Mouse (Mus musculus): ENCODE results near the gene Avil.

Avil gene

DNA sequence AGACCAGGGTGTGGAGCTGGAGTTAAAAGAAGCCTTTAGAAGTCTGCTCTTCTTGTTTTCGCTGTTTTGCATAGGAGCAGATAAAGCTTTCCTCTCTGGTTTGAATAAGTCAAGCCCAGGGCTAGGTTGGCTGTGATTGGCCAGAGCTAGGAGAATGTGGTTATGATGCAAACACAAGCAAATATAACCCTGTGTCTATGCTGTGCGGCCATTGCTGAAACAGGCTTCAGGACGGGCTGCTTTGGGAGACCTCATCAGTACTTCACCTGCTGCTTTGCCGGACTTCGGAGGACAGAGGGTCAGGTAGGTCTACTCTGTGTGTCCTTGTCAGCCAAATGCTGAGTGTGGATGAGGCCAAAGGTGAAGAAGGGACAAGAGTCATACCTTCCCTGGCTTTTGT lies at the start of gene Avil:
Gene Avil (plus strand): TSS at position 181 of the 400 bp plus-strand sequence.
- no peak for DNase-seq (ENCODE audit: low spot score in 2 of 2)

DNA sequence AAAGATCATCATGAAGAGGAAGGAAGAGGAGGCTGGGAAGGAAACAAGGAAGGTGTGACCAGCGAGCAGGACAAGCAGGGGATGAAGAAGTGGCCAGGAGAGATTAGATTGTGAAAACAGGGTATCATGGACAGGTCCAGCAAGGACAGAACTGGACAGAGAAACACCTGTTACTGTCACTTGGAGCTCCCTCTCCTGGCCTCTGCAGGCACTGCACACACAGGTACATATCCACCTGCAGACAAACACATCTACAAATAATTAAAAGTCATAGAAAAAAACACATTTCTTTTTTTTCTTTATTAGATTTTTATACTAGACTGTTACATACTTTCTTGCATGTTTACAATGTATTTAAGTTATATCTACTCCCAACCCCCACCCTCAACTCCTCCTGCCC lies 48.1 kb upstream of the Avil start:
- DNase-seq (ENCODE audit: low spot score in 2 of 2), result no peak

DNA sequence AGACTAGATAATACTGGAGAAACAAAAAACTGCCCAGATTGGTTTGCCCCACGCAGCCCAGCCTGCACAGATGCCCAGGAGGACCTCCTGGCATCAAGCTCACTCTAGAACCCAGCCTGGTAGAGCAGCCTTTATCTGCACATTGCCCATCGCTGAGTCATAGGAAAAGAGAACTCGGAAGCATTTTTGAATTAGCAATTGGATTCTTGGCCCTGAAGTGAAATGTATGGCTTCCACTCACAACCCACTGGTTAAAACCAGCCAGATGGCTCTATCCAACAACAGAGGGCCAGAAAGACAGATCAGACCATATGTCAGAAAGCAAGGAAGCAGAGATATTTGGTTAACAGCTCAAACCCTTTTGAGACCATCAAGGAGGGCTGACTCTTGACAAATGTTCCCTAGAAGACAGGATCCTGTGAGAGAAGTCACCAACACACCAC lies 47.5 kb upstream of the Avil start:
- no peak for DNase-seq (ENCODE audit: low spot score in 2 of 2)

DNA sequence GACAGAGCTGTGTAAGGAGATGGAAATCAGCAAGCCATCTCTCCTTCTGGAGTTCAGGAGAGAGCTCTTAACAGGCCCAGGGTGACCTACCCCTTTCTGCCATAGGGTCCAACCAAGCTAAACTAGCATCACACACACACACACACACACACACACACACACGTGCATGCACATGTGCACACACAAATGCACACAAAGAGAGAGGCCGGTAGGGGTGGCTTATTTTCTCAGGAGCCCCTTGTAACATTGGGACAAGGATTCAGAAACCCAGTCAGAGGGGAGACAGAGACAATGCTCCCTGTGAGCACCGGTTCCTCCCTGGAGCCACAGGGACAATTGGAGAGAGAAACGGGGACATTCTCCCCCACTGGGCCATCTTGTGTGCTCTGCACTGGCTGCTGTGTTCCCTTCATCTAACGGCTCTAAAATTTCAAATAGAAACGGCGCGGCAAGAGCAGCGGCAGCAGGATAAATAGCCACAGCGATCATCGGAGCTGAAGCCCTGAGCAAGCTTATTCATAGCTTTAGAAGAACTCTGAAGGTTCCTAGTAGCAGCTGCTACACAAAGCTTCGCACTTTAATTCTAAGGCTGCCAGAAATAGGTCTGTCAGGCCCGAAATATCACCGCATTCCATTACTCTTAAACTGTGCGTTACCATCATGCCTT lies 43.7 kb upstream of the Avil start:
- no peak for DNase-seq (ENCODE audit: low spot score in 2 of 2)

DNA sequence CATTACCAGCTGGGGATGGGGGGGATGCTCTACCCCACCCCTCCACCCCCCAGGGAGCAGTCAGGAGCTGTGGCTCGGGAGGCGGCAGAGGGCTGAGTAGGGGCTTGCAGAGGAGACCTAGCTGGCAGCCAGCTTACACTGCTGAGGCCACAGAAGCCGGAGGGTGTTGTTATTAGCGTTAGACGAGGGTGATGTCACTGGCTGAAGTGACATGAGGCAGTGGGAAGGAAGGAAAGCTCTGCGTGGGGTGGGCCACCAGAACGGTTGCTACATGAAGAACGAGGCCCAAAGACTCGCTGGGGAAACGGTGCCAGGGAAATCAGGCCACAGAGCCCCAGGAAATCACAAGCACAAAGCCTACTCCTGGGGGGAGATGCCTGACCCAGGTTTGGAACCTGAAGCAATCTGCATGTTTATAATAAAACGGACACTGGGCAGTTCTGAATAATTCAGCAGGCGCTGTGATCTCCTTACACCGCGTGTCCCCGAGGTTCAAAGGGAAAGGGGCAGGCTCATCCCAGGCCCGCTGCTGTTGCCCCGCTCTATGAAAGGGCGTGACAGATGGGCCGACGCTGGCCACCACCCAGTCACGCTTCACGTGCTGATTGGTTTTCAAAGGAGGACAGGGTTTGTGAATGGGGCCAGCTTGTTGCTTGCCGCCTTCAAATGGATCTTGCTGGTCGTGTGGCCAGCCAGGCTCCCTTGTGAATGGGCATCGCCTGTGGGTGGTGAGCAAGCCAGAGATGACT lies 43.0 kb upstream of the Avil start:
- peak in 1 of 2 experiments; percentile 65 for DNase-seq (ENCODE audit: low spot score in 2 of 2)

DNA sequence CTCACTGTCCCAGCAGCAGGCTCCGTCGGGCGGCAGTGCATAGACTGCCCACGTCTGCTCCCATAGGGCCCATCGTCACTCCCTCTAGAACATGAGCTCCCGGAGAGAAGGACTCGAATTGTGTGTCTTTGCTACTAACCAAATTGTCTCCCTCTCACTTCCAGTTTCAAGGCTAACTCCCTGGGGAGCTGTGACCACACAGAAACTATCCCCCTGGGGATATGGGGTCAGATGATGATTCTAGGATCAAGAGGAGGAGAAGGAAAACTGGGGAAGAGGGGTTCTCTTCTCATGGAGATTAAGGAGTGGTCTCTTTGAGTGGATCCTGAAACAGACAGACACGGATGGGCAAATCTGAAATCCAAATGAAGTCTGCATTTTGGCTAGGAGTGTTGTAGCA lies 40.0 kb upstream of the Avil start:
- DNase-seq (ENCODE audit: low spot score in 2 of 2), result no peak

DNA sequence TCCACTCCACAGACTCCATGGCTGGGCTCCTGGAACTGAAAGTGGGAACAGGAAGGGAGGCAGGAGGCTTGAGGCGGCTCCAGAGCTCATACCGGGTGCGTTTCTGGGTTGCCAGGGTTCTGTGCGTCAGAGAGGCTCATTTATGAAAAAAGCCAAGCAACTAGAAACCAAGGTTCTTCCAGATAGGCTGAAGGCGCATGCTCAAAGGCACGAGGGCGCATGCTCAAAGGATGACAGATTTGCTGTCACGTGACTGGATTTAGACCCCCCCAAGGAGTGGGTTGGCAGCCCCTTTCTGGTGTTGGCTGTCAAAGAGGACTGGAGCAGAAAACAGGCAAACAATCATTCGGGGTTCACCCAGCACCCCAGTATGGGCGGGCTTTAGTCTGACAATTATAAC lies 38.8 kb upstream of the Avil start:
- peak in 1 of 2 experiments; percentile 60 for DNase-seq (ENCODE audit: low spot score in 2 of 2)

DNA sequence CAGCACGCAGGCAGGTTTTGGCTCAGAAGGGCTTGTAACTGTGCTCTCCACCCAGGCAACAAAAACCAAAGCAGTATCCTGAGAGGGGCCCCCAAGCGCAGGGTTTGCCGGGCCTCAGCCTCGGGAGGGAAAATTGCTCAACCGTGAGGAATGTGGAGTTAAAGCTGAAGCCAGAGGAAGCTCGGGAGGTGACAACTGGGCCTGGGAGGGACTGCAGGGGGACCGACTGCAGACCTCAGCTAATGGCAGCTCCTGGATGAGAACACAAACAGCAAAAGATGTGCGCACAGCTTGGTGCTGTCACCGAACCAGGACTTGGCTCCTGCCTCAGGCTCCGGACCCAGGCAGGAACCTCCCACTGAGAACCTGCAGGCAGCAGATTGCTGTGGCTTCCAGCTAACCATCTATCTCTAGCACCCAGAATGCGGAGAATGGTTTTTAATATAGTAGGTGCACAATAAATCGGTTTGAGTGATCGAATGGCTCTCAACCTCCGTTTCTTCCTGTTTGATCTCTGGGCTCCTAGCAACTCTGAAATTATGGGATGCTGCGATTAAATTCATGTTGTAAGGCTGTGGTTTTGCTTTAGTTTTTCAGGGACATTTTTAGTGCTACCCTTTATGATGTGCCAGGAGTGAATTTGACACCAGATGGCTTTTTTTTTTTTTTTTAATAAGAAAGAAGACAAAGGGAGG lies 38.1 kb upstream of the Avil start:
- DNase-seq (ENCODE audit: low spot score in 2 of 2), result peak in 1 of 2 experiments; percentile 74

DNA sequence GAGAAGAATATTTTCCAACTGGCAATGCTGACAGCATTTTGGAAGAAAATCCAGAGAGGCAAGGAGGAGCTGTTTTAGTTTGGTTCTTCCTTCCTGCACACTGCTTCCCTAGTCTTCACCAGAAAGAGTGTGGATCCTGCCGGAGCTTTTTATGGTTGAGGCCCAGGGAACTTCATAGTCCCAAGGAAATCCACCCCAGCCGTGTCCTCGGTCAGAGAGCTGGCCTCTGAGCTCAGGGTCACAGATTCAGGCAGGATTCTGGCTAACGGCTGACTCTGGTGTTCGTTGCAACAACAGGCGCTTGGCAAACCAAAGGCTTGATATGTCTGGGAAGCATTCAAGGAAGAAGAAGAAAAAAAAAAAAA lies 37.6 kb upstream of the Avil start:
- DNase-seq (ENCODE audit: low spot score in 2 of 2), result no peak

DNA sequence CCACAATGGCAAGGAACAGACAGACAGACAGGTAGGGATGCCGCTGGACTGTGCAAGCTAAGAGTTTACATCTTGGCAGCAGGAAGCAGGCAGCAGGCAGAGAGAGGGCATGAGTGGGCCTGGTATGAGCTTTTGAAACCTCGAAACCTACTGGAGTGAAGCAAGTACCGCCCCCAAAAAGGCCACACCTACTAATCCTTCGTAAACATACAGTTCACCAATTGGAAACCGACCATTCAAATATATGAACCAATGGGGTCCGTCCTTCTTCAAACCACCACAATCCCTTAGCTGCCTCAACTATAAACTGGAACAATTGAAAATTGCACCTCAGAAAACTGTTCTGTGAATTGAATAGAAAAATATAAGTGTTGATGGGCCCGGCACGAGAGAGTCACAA lies 36.7 kb upstream of the Avil start:
- DNase-seq (ENCODE audit: low spot score in 2 of 2), result no peak

DNA sequence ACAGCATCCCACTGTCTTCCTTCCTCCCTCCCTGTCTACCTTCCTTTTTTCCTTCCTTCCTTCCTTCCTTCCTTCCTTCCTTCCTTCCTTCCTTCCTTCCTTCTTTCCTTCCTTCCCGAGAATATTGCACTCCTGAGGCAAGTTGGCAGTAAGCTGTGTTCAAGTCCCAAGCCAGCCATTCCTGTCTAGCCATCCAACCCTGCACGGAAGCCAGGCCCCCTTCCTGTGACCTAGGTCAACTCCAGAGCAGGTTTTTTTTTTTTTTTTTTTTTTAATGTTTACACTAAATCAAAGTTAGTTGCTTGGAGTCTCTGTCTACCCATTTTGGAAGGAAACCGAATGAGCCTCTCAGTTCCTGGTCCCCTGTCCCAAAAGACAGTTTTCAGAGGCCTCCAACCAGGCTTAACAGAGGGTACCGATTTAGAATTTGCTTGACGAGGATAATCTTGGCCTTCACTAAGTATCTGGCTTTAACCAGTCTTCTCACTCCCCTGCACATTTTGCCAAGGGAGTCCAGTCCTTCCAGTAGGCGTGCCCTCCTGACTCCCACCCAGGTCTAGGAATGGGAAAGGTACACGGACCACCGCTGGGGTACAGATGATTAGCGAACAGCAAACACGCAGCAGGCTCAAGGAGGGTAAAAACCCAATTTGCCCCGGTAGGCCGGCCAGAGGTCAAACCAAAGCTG lies 29.0 kb upstream of the Avil start:
- DNase-seq (ENCODE audit: low spot score in 2 of 2), result no peak

DNA sequence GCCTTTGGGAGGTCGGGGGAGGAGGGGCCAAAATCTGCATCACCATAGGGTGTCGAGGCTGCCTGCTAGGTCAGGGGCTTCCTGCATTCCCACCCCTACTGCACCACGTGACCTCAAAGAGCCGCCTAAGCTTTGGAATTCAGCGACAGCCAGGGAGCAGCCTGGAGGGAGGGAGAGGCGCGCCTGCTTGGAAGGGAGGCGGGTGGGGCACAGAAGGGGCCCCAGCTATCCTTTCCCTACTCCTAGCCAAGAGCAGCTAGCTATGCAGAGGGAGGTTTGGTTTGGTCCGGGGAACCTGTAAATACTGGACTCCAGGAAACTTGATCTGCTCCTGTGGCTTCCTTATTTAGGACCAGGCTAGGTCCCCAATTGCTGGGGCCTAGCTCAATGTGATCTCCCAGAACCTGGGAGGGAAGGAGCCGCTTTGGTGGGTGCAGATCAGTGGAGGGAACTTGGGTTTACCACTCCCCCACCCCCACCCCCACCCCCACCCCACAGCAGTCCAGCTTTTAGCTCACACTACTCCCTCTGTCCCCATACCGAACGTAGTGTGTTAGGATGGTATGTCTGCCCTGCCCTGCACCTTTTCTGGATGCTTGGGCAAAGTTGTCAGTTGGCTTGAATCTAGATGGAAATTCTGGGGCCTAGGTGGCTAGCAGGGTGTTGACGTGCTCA lies 28.3 kb upstream of the Avil start:
- DNase-seq (ENCODE audit: low spot score in 2 of 2), result no peak

DNA sequence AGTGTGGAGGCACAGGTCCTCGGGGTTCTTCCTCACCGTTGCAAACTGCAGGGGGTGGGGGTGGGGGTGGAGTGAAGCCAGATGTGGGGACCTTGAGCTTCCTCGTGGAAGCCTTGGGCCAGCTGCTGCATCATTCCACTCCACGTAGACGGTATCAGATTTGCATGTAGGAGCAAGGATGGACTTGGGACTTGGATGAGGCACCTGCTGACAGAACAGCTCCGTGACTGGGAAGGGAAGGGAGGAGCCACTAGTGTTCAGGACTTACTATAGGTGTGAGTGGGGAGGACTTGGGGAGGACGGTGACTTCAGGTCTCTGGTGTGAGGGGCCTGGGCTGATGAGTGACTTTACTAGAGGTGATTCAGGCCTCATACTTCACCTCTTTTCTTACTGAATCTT lies 27.5 kb upstream of the Avil start:
- DNase-seq (ENCODE audit: low spot score in 2 of 2), result no peak

DNA sequence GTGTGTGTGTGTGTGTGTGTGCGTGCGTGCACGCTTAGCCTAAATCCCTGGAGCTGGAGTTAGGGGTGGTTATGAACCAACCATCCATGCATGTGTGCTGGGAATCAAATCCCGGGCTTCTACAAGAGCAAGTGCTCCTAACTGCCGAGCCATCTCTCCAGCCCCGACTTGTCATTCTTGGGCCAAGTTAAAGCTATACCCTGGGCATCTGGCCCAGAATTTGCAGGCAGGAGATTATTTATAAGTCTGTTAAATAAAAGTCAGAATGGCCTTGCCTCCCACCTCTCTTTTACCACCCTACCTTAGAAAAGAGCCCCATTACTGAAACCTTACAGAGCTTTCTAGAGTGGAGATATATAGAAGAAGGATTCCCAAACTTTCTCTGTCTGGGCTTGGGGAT lies 24.8 kb upstream of the Avil start:
- no peak for DNase-seq (ENCODE audit: low spot score in 2 of 2)

DNA sequence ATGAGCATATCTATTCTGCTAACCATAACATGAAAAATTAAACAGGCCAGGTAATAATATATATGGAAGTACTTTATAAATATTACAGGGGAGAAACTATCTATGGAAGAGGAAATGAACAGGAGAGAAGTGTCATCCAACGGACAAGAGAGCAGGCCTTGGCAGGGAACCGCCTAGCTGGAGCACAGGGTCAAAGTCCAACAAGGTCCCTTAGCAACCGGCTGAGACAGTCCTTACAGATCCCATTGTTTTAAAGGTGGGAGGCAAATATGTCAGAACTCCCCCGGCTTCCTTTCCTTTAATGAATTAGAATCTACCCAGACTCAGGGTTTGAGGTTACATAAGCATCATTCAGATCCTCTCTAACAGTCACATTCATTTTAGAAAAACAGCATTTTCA lies 23.4 kb upstream of the Avil start:
- no peak for DNase-seq (ENCODE audit: low spot score in 2 of 2)

DNA sequence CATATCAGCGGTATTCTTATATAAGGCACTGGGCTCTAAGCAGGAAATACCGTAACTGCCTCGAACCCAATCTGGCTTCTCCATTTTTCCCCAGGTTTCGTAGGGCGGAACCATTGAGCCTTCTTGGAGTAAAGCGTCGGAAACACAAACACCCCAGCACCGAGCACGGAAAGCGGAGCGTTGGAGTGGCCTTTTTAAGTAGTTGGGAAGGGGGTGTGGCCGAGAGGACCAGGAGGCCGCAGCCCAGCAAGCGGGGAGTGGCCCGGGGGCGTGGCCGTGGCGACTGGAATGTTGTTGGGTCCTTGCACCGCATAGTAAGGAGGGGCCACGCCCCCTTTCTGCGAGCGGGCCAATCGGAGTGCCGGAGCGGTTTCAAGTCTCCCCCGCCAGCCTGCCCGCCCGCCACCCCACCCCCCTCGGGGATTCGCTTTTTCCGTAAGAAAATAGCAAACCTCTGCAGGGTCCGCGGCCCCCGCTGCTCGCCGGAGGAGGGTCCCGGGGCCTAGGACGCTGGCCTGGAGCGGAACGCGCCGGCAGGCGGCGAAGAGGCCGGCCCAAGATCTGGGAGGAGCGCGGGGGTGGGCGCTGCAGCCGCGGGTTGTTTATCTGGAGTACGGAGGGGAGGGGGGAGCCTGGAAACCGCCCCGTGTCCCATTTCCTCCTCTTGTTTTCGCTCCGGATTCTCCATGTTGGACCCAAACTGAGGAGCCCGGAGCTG lies 22.1 kb upstream of the Avil start, which contains the start of gene Ctdsp2:
Gene Ctdsp2 (plus strand): TSS at position 441 of the 718 bp plus-strand sequence.
- peak; percentile 99 to 100 for DNase-seq (ENCODE audit: low spot score in 2 of 2)

DNA sequence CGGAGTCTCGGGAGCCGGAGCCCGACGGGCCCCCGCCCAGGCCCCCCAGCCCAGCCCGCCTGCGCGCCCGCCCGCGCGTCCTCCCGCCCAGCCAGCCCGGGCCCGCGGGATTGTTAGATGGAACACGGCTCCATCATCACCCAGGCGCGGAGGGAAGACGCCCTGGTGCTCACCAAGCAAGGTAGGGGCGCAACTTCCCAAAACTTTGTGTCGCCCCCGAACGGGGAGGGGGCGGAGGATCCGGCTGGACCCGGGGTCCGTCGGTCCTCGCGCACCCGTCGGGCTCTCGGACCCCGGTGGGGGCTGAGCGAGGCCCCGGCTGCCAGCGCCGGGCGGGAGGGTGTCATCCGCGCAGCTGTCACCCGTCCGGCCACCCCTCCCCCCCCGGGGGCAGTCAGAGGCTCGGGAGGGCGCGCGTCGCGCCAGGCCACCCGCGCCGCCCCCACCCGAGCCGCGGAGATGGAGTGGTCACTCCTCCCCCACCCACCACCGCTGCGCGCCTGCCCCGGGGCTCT lies 21.3 kb upstream of the Avil start:
- peak in 1 of 2 experiments; percentile 49 for DNase-seq (ENCODE audit: low spot score in 2 of 2)

DNA sequence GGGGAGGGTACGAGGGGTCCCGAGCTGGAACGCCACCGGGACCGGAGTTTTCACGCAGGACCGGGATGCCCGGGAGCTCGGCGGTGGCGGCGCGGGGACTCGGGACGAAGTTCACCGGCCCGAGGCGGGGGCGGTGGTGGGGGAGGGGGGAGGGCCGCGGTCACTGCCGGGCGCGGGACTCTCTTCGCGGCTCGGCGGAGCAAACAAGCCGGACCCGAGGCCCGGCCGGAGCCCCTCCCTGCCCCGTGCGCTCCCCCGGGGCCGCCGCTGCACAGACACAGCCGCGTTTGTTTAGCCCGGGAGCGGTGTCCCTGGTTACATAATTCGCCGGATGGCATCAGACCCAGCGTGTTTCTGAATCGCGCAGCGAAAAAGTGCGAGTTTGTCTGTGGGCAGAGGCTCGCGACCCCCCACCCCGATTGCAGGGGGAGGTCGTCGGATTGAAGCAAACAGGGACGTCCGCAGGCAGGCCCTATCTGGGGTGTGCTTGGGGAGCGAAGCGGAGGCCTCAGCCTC lies 20.8 kb upstream of the Avil start:
- DNase-seq (ENCODE audit: low spot score in 2 of 2), result peak in 1 of 2 experiments; percentile 47

DNA sequence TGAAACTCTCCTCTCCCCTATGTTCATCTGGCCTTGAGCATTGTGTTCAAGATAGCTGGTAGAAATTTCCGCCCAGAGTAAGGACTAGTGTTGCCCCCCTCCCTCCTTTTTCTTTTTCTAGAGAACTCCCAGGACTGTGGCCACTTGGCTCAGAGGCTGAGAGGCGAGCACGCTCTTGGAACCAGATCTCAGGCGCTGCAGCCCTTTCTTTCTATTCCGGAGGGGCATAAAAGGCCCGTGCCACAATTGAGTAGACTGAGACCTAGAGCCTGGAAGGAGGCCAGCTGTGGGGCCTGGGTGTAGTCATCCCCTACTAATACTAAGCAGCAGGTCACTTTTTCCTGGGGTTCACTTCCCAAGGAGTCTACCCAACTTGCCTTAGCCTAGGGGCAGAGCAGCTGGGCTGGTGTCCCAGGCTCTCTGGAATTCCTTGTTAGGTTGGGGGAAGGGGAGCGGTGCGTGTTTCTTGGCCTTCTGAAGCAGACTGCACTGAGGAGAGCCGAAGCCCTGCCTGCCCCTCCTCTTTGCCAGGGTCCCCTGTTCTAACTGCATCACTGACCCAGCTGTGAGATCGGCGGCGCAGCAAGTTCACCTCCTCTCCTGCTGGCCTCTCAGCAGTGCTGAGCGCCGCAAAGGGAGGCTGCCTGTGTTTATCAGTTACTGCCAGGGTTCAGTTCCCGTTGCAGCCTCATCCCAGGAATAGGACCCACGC lies 20.1 kb upstream of the Avil start:
- no peak for DNase-seq (ENCODE audit: low spot score in 2 of 2)
